ENCODE assay signal across 8 mouse cellular contexts in the genomic region with DNA sequence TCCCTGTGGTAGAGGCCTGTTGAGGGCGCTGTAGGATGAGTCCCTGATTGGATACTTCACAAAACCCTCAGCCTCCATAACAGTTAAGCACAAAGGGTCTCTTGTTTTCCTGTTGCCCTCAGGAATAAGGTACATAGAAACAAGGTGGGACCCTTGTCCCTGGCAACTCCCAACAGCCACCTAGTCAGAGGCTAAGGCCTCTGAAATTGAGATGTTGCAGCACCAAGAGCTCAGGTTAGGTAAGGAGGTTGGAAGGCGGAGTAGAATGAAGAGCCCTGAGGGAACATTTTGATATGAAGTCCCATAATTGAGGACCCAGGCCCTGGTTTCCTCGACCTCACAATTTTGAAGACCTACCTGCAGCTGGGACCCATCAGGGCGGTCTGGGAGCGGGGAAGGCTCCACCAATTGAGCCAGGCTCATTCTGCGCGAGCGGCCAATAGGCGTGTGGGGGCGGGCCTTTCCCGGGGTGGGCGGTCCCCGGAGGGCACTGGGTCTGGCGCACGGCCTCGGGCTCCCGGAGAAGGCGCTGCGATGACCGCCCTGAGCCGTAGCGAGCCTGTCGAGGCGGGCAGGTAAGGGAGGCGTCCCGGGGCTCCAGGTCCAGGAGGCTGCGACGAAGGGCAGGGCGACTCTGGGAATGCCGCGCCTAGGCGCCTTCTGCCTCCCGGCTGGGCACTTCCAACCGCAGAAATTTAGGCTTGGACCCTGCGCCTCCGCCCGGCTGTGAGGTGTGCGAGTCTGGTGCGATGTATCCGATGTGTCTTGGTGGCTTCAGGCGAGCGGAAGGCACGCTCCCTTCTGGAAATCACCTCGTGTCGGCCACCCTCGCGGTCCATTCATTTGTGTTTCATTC. TPM values are rescaled to one million over a fixed set of nuclear protein-coding genes. Genes with fewer than 3 reads are reported as not detected.
A peak's percentile ranks its signal among the peaks of the same experiment; 100 is the strongest.
DNase-seq lines count a peak whose midpoint lies in the region; ATAC-seq and TF ChIP-seq lines count a peak whose summit lies in the region.

A gene (plus strand): TSS at position 467 of the 856 bp plus-strand sequence.

- no peak for TF ChIP-seq CTCF in heart, postnatal 0 days (IDR thresholded peaks at IDR 0.05; ENCODE audit: low read depth)
- TF ChIP-seq CTCF in lung, adult 2 months (IDR thresholded peaks at IDR 0.05; ENCODE audit: insufficient read depth, low read length) = no peak
- TF ChIP-seq CTCF in olfactory bulb, adult 2 months (IDR thresholded peaks at IDR 0.05; ENCODE audit: insufficient read depth, low read depth, low read length) = no peak

- H3K27me3 ChIP-seq in forebrain, embryonic 10.5 days (ENCODE audit: poor library complexity, severe bottlenecking) = peaks cover 30% of the 10 kb centered on the region
- H3K27me3 ChIP-seq in heart, postnatal 0 days (ENCODE audit: control insufficient read depth, insufficient read depth, low read length) = peaks cover 9% of the 10 kb centered on the region

- peaks cover 19% of the 10 kb centered on the region for H3K4me1 ChIP-seq in forebrain, embryonic 10.5 days
- no peaks in the 10 kb centered on the region for H3K4me1 ChIP-seq in heart, postnatal 0 days (ENCODE audit: control insufficient read depth, insufficient read depth)
- H3K4me1 ChIP-seq in lung, adult 2 months (ENCODE audit: control insufficient read depth, insufficient read depth, low read length) = no peaks in the 10 kb centered on the region
- H3K4me1 ChIP-seq in olfactory bulb, adult 2 months (ENCODE audit: control insufficient read depth, insufficient read depth, low read length) = peaks cover 7% of the 10 kb centered on the region

- 1% methylated on average over 47 of the region's 47 CpGs for WGBS in forebrain, embryonic 10.5 days
- WGBS in heart, postnatal 0 days = 2% methylated on average over 47 of the region's 47 CpGs
- 3% methylated on average over 47 of the region's 47 CpGs for WGBS in lung, adult 2 months
- whole genome bisulfite sequencing in olfactory bulb, adult 2 months = 3% methylated on average over 47 of the region's 47 CpGs

- H3K4me3 ChIP-seq in forebrain, embryonic 10.5 days = peak within 1 kb of the TSS; percentile 58
- peak within 1 kb of the TSS; percentile 45 for H3K4me3 ChIP-seq in heart, postnatal 0 days (ENCODE audit: low read depth, low read length)
- H3K4me3 ChIP-seq in lung, adult 2 months (replicated peaks; ENCODE audit: extremely low read depth, low read depth, low read length) = peak within 1 kb of the TSS; percentile 48
- peak within 1 kb of the TSS; percentile 58 for H3K4me3 ChIP-seq in olfactory bulb, adult 2 months (ENCODE audit: insufficient read depth, low read depth, low read length)

- ATAC-seq in heart, postnatal 0 days (ENCODE audit: insufficient read depth, low read depth) = peak; percentile 88

- H3K27ac ChIP-seq in forebrain, embryonic 10.5 days = peak within 1 kb of the TSS; percentile 68
- H3K27ac ChIP-seq in heart, postnatal 0 days (ENCODE audit: low read depth) = no peak within 1 kb of the TSS
- H3K27ac ChIP-seq in olfactory bulb, adult 2 months (ENCODE audit: insufficient read depth, low read depth, low read length) = no peak within 1 kb of the TSS

- no peaks in the 10 kb centered on the region for H3K9me3 ChIP-seq in forebrain, embryonic 10.5 days
- no peaks in the 10 kb centered on the region for H3K9me3 ChIP-seq in heart, postnatal 0 days (replicated peaks; ENCODE audit: control insufficient read depth, low read length)

- H3K4me2 ChIP-seq in heart, postnatal 0 days (ENCODE audit: low read depth, low read length) = peak within 1 kb of the TSS; percentile 85

- TF ChIP-seq POLR2A in lung, adult 2 months (IDR thresholded peaks at IDR 0.05; ENCODE audit: borderline replicate concordance, extremely low read depth, low read depth, low read length) = peak; percentile 90; the same call in 1 of the 2 replicates
- 0 out of 2 replicates have a peak, but pooled peaks have one; percentile 11 for TF ChIP-seq POLR2A in olfactory bulb, adult 2 months (IDR thresholded peaks at IDR 0.05; ENCODE audit: insufficient read depth, low read depth, low read length)

- DNase-seq in CD4-positive helper T cell, adult 2 months (ENCODE audit: low read depth, low spot score) = peak; percentile 41
- peak; percentile 52 for DNase-seq in brain, embryonic 18.5 days (ENCODE audit: low read depth, low spot score)
- DNase-seq in forebrain, embryonic 10.5 days (ENCODE audit: extremely low spot score, low spot score) = peak; percentile 90
- peak; percentile 66 for DNase-seq in heart, postnatal 0 days (ENCODE audit: low spot score)
- DNase-seq in kidney, postnatal 14 days = peak; percentile 88
- DNase-seq in lung, adult 2 months = peak; percentile 84
- DNase-seq in thymus, postnatal 0 days (ENCODE audit: low spot score) = peak; percentile 42

- peaks cover 49% of the 10 kb centered on the region for H3K36me3 ChIP-seq in forebrain, embryonic 10.5 days (replicated peaks)
- H3K36me3 ChIP-seq in heart, postnatal 0 days (replicated peaks; ENCODE audit: control insufficient read depth, insufficient read depth, low read length) = peaks cover 41% of the 10 kb centered on the region

- TF ChIP-seq EP300 in heart, postnatal 0 days (IDR thresholded peaks at IDR 0.05; ENCODE audit: low read depth) = no peak

- H3K9ac ChIP-seq in heart, postnatal 0 days (replicated peaks; ENCODE audit: low read depth, low read length) = 0 out of 2 replicates have a peak within 1 kb of the TSS, but pooled peaks have one; percentile 34

RNA-seq across cellular contexts. Expression of the gene that starts here (rescaled TPM):
- 0.22 and 0.46 TPM in 2 replicates for polyA plus RNA-seq in forebrain, embryonic 10.5 days (2016; fragmentation: Nextera tagmentation; extraction: Ambion mirVana)
- total RNA-seq in heart, postnatal 0 days (2014; rRNA removed; ENCODE audit: low replicate concordance) = not detected in 2 replicates
- 0.15 and 0.16 TPM in 2 replicates for polyA plus RNA-seq in heart, postnatal 0 days (2015; fragmentation: Nextera tagmentation; extraction: Ambion mirVana)
- 113 and 115 TPM in 2 replicates for polyA plus RNA-seq in lung, adult 2 months (2012; rRNA removed)
- not detected in 2 replicates for polyA plus RNA-seq in olfactory bulb, adult 2 months (2012; ENCODE audit: insufficient read depth, insufficient read length, low replicate concordance, missing spikeins)
- 0.20 and 0.41 TPM in 2 replicates for polyA plus RNA-seq in thymus, postnatal 0 days (2015; fragmentation: Nextera tagmentation; extraction: Ambion mirVana)

Comparison
In these comparisons a context has a peak if more than half of its experiments do, and no peak if none do; other contexts are left out.
1. Peak in DNase-seq, H3K4me3 ChIP-seq and H3K27ac ChIP-seq in forebrain, embryonic 10.5 days; RNA of the gene not detected or under 1 TPM.
2. Peak in DNase-seq, ATAC-seq, H3K4me3 ChIP-seq, H3K9ac ChIP-seq and H3K4me2 ChIP-seq in heart, postnatal 0 days; RNA of the gene not detected or under 1 TPM.
3. Peak in DNase-seq in thymus, postnatal 0 days; RNA of the gene not detected or under 1 TPM.